Mouse (Mus musculus): ENCODE results near the gene Aoc2. TPM values are rescaled to one million over a fixed set of nuclear protein-coding genes. Genes with fewer than 3 reads are reported as not detected.

Gene Aoc2
- polyA plus RNA-seq, 1 experiment, result 3.3 TPM

DNA sequence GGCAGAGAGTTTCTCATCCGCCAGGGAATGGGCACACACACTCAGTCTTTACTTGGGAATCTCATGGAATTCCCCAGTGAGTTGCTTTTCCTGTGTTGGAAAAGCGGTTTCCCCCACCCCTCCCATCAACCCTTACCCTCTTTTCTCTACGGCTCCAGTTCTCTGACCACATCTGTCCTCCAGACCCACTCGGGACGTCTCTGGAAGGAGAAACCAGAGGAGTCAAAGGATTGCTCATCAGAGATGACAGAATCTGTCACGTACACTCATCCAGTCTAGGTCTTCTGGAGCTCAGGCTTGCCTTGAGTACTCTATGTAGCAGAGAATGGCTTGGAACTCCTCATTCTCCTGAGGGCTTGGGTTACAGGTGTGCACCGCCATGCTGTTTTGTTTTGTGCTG, 23.9 kb downstream of the Aoc2 start:
- H3K4me1 ChIP-seq (ENCODE audit: control insufficient read depth, insufficient read depth, low read length), result no peaks in the 10 kb centered on the region
- no peak overlapping the region for H3K4me3 ChIP-seq (replicated peaks; ENCODE audit: extremely low read depth, low read depth, low read length)
- TF ChIP-seq CTCF (IDR thresholded peaks at IDR 0.05; ENCODE audit: insufficient read depth, low read length) (no peak), POLR2A (IDR thresholded peaks at IDR 0.05; ENCODE audit: borderline replicate concordance, extremely low read depth, low read depth, low read length) (no peak)
- DNase-seq, result no peak
- 56% methylated on average over 7 of the region's 7 CpGs for WGBS

GRCm38 (mm10) chr11:101349216-101349615, 24.4 kb downstream of the Aoc2 start:
- no peak overlapping the region for H3K4me3 ChIP-seq (replicated peaks; ENCODE audit: extremely low read depth, low read depth, low read length)
- TF ChIP-seq CTCF (IDR thresholded peaks at IDR 0.05; ENCODE audit: insufficient read depth, low read length) (no peak), POLR2A (IDR thresholded peaks at IDR 0.05; ENCODE audit: borderline replicate concordance, extremely low read depth, low read depth, low read length) (no peak)
- DNase-seq, result no peak
- H3K4me1 ChIP-seq (ENCODE audit: control insufficient read depth, insufficient read depth, low read length), result no peaks in the 10 kb centered on the region
- 73% methylated on average over 3 of the region's 3 CpGs for WGBS

DNA sequence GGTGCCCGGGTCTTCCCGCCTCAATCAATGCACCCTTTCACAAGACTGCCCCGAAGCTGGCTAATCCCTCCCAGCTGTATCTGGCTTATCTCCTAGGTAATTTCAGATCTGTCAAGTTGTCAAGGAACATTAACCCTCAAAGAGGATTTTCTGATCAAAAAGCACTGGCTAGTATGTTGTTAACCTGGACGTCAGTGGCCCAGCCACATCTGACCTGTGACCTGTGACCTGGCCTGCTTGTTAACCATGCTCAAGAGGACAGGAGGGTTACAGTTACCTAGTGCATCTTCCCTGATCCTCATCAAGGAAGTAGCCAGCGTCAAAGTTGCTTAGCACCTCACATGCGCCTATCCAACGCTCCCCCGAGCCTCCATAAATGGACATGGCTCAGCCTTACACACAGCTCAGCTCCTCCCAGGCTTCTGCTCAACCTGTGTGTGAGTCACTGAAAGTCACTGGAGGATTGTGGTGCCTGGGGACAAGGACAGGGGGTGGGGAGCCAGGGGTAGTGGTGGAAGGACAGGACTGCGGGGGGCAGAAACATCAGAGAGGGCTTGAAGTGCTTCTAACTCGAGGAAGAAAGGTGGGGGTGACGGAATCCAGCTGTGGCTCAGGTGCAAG, 26.3 kb downstream of the Aoc2 start:
- DNase-seq, result no peak
- Histone ChIP-seq H3K4me3 (replicated peaks; ENCODE audit: extremely low read depth, low read depth, low read length) (no peak overlapping the region), H3K4me1 (ENCODE audit: control insufficient read depth, insufficient read depth, low read length) (no peaks in the 10 kb centered on the region)
- 57% methylated on average over 11 of the region's 11 CpGs for WGBS
- TF ChIP-seq CTCF (IDR thresholded peaks at IDR 0.05; ENCODE audit: insufficient read depth, low read length), result no peak
- no peak for TF ChIP-seq POLR2A (IDR thresholded peaks at IDR 0.05; ENCODE audit: borderline replicate concordance, extremely low read depth, low read depth, low read length)

DNA sequence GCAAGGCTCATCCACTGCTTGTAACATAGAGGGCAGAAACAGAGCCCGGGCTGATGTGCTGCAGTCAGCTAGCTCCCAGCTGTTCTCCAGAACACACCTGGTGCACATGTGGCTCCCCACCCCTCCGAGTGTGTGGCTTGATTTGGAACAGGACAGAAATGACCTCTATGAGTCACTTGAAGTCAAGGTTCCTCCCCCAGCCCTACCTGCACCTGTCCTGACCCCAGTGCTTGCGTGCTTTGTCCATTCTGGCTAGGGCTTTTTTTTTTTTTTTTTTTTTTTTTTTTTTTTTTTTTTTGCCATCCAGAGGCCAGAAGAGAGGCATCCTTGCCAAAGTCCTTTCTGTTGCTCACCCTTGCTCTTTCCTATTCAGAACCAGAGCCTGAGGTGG, 26.9 kb downstream of the Aoc2 start:
- WGBS, result 67% methylated on average over 3 of the region's 3 CpGs
- H3K4me1 ChIP-seq (ENCODE audit: control insufficient read depth, insufficient read depth, low read length), result no peaks in the 10 kb centered on the region

DNA sequence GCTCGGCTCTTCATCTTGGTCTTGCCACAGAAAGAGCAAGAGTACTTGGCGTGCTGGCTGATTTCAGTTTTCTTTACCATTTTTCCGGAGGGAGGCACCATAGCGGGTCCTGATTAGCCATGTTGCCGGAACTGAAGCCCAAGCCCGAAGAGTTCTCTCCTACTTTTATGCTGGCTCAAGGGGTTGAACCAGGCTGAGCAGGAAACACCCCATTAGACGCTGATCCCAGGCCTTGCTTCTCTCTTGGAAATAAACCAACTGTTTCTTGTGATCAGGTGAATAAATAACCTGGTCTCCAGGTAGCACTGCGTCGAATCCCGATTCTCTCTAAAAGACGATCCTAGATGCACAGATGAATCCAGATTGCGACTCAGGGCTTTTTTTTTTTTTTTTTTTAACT, 28.6 kb downstream of the Aoc2 start:
- H3K4me1 ChIP-seq (ENCODE audit: control insufficient read depth, insufficient read depth, low read length), result no peaks in the 10 kb centered on the region
- no peak for TF ChIP-seq POLR2A (IDR thresholded peaks at IDR 0.05; ENCODE audit: borderline replicate concordance, extremely low read depth, low read depth, low read length)
- TF ChIP-seq CTCF (IDR thresholded peaks at IDR 0.05; ENCODE audit: insufficient read depth, low read length), result no peak
- H3K4me3 ChIP-seq (replicated peaks; ENCODE audit: extremely low read depth, low read depth, low read length), result no peak overlapping the region
- DNase-seq, result no peak
- 90% methylated on average over 12 of the region's 12 CpGs for WGBS

More for the DNA sequence above, 26.9 kb downstream of the Aoc2 start:
- no peak for DNase-seq
- H3K4me3 ChIP-seq (replicated peaks; ENCODE audit: extremely low read depth, low read depth, low read length), result no peak overlapping the region
- no peak for TF ChIP-seq POLR2A (IDR thresholded peaks at IDR 0.05; ENCODE audit: borderline replicate concordance, extremely low read depth, low read depth, low read length)
- TF ChIP-seq CTCF (IDR thresholded peaks at IDR 0.05; ENCODE audit: insufficient read depth, low read length), result no peak

- DNase-seq, result no peak
- Histone ChIP-seq H3K4me1 (ENCODE audit: control insufficient read depth, insufficient read depth, low read length) (no peaks in the 10 kb centered on the region), H3K4me3 (replicated peaks; ENCODE audit: extremely low read depth, low read depth, low read length) (no peak overlapping the region)
- TF ChIP-seq CTCF (IDR thresholded peaks at IDR 0.05; ENCODE audit: insufficient read depth, low read length) (no peak), POLR2A (IDR thresholded peaks at IDR 0.05; ENCODE audit: borderline replicate concordance, extremely low read depth, low read depth, low read length) (no peak)
- WGBS, result 82% methylated on average over 5 of the region's 5 CpGs
Observed at GRCm38 (mm10) chr11:101354438-101355010, 29.7 kb downstream of the Aoc2 start.

DNA sequence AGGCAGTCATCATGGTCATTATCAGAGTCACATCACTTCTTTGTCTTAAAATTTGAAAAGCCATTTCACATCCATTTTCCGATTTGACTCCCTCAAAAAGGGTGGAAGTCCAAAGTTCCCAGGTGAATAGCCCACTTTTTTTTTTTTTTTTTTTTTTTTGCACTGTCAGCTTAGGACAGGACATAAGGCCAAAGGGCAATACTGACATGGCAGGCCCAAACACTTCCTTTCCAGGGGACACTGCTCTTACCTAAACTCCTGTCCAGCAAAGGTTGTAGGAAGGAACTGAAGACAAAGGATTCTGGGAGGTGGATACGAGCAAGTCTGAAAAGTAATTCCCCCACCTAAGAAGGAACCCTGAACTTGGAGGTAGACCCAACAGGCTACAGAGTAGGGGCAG, 31.1 kb downstream of the Aoc2 start:
- no peak overlapping the region for H3K4me3 ChIP-seq (replicated peaks; ENCODE audit: extremely low read depth, low read depth, low read length)
- DNase-seq, result no peak

GRCm38 (mm10) chr11:101357505-101358182, 32.8 kb downstream of the Aoc2 start:
- no peak for TF ChIP-seq CTCF (IDR thresholded peaks at IDR 0.05; ENCODE audit: insufficient read depth, low read length)
- no peak for TF ChIP-seq POLR2A (IDR thresholded peaks at IDR 0.05; ENCODE audit: borderline replicate concordance, extremely low read depth, low read depth, low read length)
- 44% methylated on average over 3 of the region's 3 CpGs for WGBS
- Histone ChIP-seq H3K4me3 (replicated peaks; ENCODE audit: extremely low read depth, low read depth, low read length) (no peak overlapping the region), H3K4me1 (ENCODE audit: control insufficient read depth, insufficient read depth, low read length) (no peaks in the 10 kb centered on the region)
- DNase-seq, result no peak

More for the DNA sequence above, 31.1 kb downstream of the Aoc2 start:
- 90% methylated on average over 2 of the region's 2 CpGs for WGBS
- no peak for TF ChIP-seq CTCF (IDR thresholded peaks at IDR 0.05; ENCODE audit: insufficient read depth, low read length)
- no peaks in the 10 kb centered on the region for H3K4me1 ChIP-seq (ENCODE audit: control insufficient read depth, insufficient read depth, low read length)

GRCm38 (mm10) chr11:101359776-101360175, 34.9 kb downstream of the Aoc2 start:
- TF ChIP-seq CTCF (IDR thresholded peaks at IDR 0.05; ENCODE audit: insufficient read depth, low read length) (no peak), POLR2A (IDR thresholded peaks at IDR 0.05; ENCODE audit: borderline replicate concordance, extremely low read depth, low read depth, low read length) (no peak)
- WGBS, result 66% methylated on average over 9 of the region's 9 CpGs

DNA sequence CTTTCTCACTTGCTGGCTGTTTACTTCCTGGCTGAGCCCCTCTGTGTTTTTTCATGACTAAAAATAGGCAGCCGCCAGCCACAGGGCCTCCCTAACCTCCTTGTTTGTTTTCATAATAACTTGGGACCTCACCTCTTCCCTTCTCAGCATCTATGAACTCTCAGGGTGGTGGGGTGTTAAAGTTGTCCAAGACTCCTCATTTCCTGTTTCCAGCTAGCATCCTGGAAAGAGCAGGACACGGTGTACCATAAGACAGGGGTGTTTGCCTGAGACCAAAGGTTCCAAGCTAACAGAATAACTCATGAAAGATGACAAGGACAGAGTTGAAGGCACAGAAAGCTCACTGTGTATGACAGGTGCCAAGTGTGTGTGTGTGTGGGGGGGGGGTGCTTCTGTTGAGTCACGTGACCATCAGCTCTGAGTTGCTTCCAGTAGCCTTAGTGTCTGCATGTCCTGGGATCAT, 35.8 kb downstream of the Aoc2 start:
- 18% methylated on average over 3 of the region's 3 CpGs for WGBS
- H3K4me3 ChIP-seq (replicated peaks; ENCODE audit: extremely low read depth, low read depth, low read length), result no peak overlapping the region
- no peak for DNase-seq
- no peaks in the 10 kb centered on the region for H3K4me1 ChIP-seq (ENCODE audit: control insufficient read depth, insufficient read depth, low read length)
- TF ChIP-seq CTCF (IDR thresholded peaks at IDR 0.05; ENCODE audit: insufficient read depth, low read length), result no peak
- no peak for TF ChIP-seq POLR2A (IDR thresholded peaks at IDR 0.05; ENCODE audit: borderline replicate concordance, extremely low read depth, low read depth, low read length)

More at GRCm38 (mm10) chr11:101359776-101360175, 34.9 kb downstream of the Aoc2 start:
- no peak for DNase-seq
- H3K4me1 ChIP-seq (ENCODE audit: control insufficient read depth, insufficient read depth, low read length), result no peaks in the 10 kb centered on the region
- H3K4me3 ChIP-seq (replicated peaks; ENCODE audit: extremely low read depth, low read depth, low read length), result no peak overlapping the region
